Mouse (Mus musculus) ES-E14 (cell line): ENCODE measurements around the gene Ddah2. TPM values are rescaled to one million over a fixed set of nuclear protein-coding genes. Genes with fewer than 3 reads are reported as not detected.
A peak's percentile ranks its signal among the peaks of the same experiment; 100 is the strongest.

ENCODE experiments used
- DNase-seq: peaks from one replicate; pipeline ENCODE4 v3.0.0-alpha.2; 2013; ENCODE audit warnings: low read depth, low spot score
- H3K27ac ChIP-seq: 2 replicates; pipeline ENCODE4 v1.5.1; 2012; ENCODE audit warnings: low read depth, mild to moderate bottlenecking, low read length, moderate library complexity, mixed read lengths; ENCODE audit not compliant: poor library complexity, insufficient read depth, severe bottlenecking
- H3K36me3 ChIP-seq: 2 replicates; pipeline ENCODE4 v1.6.1; 2012; ENCODE audit warnings: mild to moderate bottlenecking, low read length, moderate library complexity, mixed read lengths; ENCODE audit not compliant: control insufficient read depth, poor library complexity, insufficient read depth, severe bottlenecking
- H3K4me1 ChIP-seq, 2 experiments: fragments of 150-350 bp in 1 of 2; sonication (generic) in 1 of 2; 2 replicates each; pipeline ENCODE4 v1.6.1; 2012; ENCODE audit warnings: low read length in 2 of 2, mild to moderate bottlenecking in 1 of 2, mixed read lengths in 1 of 2; ENCODE audit not compliant: control insufficient read depth in 2 of 2, insufficient read depth in 2 of 2, poor library complexity in 1 of 2
- H3K4me3 ChIP-seq, 2 experiments: fragments of 150-350 bp in 1 of 2; sonication (generic) in 1 of 2; 2 replicates each; pipeline ENCODE4 v1.5.1; 2012; ENCODE audit warnings: low read length in 2 of 2, low read depth in 1 of 2, mild to moderate bottlenecking in 1 of 2, mixed read lengths in 1 of 2; ENCODE audit not compliant: insufficient read depth in 1 of 2, poor library complexity in 1 of 2, severe bottlenecking in 1 of 2
- H3K9ac ChIP-seq: 2 replicates; pipeline ENCODE4 v1.6.1; 2012; ENCODE audit warnings: low read depth, mild to moderate bottlenecking, low read length, mixed read lengths; ENCODE audit not compliant: poor library complexity, insufficient read depth, severe bottlenecking
- H3K9me3 ChIP-seq: fragments of 150-350 bp; sonication (generic); 2 replicates; pipeline ENCODE4 v1.6.1; 2012; ENCODE audit warnings: low read depth, mild to moderate bottlenecking, low read length; ENCODE audit not compliant: control insufficient read depth, insufficient read depth
- CHD2 ChIP-seq: IDR thresholded peaks from 2 replicates; pipeline ENCODE4 v1.6.1; 2014; ENCODE audit warnings: mild to moderate bottlenecking, low read depth, low read length, inconsistent platforms
- HCFC1 ChIP-seq: IDR thresholded peaks from 2 replicates; pipeline ENCODE4 v1.6.1; 2012; ENCODE audit warnings: low read length, inconsistent platforms, borderline replicate concordance; ENCODE audit not compliant: insufficient read depth
- MAFK ChIP-seq: IDR thresholded peaks from 2 replicates; pipeline ENCODE4 v1.6.1; 2014; ENCODE audit warnings: mild to moderate bottlenecking, low read depth, low read length, inconsistent platforms; ENCODE audit not compliant: insufficient read depth
- ZC3H11A ChIP-seq: IDR thresholded peaks from 2 replicates; pipeline ENCODE4 v1.6.1; 2012; ENCODE audit warnings: low read depth, mild to moderate bottlenecking, inconsistent platforms, low read length, borderline replicate concordance
- ZNF384 ChIP-seq: IDR thresholded peaks from 2 replicates; pipeline ENCODE4 v1.6.1; 2012; ENCODE audit warnings: low read depth, low read length, inconsistent platforms
- in situ Hi-C, 2 experiments: fragments of 600-800 bp; cut with MboI; formaldehyde crosslinking; loops; one replicate each; pipeline ENCODE4 v1.15.1; 2025; ENCODE audit warnings: low sequenced_read_pairs in 2 of 2, inconsistent platforms in 1 of 2; ENCODE audit not compliant: unreplicated experiment in 2 of 2
- total RNA-seq: library from RNA; depleted of rRNA; stranded (reverse); fragments of 300-350 nt; gene quantifications from 2 replicates; pipeline ENCODE4 v1.2.3, GENCODE M21; 2012

The Ddah2 gene
- total RNA-seq, 1 experiment = 45.0 TPM

DNA sequence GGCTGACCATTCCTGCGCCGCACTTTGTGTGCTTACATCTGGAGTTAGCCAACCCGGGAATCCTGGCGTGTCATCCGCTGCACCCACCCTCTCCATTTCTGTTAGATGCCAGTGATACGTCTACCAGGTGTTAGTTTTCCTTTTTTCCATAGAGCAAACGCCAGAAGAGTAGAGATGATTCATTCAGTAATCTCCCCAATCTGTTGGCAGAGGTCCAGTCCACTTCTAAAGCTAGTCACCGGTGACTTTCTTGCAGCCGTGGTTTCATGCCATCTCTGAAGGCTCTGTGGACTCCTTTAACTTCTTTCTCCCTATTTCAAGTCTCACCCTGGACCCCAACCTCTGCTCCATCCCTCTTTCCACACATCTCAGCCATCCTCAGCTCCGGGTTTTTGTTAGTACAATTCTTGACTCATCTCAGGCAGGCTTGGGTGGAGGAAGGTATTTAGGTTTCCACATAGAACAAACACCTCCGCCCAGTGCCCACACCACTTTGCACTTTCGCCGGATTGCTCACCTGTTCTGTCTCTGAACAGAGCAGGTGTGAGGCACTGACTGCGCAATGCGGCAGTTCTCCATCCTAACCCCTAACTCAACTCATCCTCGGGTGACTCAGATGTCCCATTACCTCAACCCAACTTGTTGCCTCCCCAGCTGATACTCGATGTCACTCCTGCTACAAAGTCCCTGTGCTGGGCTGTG lies 9.5 kb downstream of the Ddah2 start:
- Histone ChIP-seq H3K4me3 (no peak overlapping the region), H3K36me3 (no peaks in the 10 kb centered on the region), H3K4me1 (peaks cover 8 to 23% of the 10 kb centered on the region in 2 experiments; a peak in 3 of 4 replicates), H3K9me3 (no peaks in the 10 kb centered on the region), H3K27ac (no peak overlapping the region), H3K9ac (no peak overlapping the region)
- in situ Hi-C loops = no loop called here
- TF ChIP-seq HCFC1 = no peak
- no peak for TF ChIP-seq ZNF384
- TF ChIP-seq ZC3H11A = no peak
- TF ChIP-seq CHD2 = no peak
- no peak for TF ChIP-seq MAFK
- DNase-seq = no peak

DNA sequence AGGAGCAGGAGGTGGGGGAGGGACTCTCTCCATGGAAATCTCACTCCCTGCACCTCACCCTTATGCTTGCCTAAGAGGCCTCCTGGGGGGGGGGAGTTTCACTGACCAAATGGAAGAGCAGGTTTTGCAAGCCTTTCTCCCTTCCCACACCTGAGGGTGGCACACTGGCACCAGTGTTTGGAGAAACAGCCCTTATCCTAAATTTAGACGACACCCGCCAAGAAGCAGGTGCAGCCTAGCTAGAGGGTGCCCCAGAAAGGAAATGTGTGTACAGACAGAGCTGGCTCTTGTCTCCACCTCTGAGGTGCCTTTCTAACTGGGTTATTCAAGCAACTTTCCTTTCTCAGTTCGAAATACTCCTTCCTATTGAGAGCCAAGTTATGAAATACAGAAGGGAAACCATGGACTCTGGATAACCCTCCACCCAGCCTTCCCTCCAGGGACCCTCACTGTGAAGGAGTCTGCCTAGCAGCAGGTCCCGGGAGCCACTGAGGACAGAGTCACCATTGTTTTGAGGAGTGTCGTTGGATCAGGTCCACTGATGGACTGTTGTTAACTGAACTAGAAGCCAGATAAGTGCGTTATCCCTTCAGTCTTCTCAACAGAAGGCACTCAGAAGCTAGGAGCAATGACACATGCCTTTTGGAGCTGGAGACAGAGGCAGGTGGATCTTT lies 11.9 kb downstream of the Ddah2 start:
- DNase-seq = no peak
- Histone ChIP-seq H3K36me3 (no peaks in the 10 kb centered on the region), H3K9me3 (no peaks in the 10 kb centered on the region), H3K4me1 (peaks cover 9 to 16% of the 10 kb centered on the region in 2 experiments; a peak in 3 of 4 replicates), H3K27ac (no peak overlapping the region), H3K4me3 (no peak overlapping the region), H3K9ac (no peak overlapping the region)
- in situ Hi-C loops = no loop called here
- no peak for TF ChIP-seq MAFK
- TF ChIP-seq HCFC1 = no peak
- no peak for TF ChIP-seq CHD2
- TF ChIP-seq ZNF384 = no peak
- TF ChIP-seq ZC3H11A = no peak

DNA sequence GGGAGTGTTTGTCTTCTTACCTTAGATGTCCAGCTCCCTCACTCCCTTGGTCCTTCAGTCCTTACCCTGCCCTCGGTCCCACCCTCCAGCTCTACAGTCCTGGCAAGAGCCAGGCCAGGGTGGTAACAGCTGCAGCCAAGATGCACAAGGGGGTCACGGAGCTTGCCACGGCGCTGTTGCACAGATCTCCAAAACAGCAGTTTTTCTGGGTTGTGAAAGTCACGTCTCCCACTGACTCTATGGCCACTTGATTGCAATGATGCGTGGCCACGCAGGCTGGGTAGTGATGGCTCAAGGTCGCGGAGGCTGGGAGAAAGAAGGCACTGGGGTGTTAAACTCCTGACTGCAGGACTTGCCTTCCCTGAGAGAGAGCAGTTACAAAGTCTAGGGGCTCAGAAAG lies 12.6 kb downstream of the Ddah2 start:
- no peak overlapping the region for H3K27ac ChIP-seq
- no peak overlapping the region for H3K4me3 ChIP-seq
- in situ Hi-C loops = no loop called here
- TF ChIP-seq MAFK = no peak
- H3K36me3 ChIP-seq = no peaks in the 10 kb centered on the region
- H3K4me1 ChIP-seq = peaks cover 11 to 13% of the 10 kb centered on the region in 2 experiments; a peak in 2 of 4 replicates
- H3K9me3 ChIP-seq = no peaks in the 10 kb centered on the region
- DNase-seq = no peak
- no peak overlapping the region for H3K9ac ChIP-seq

DNA sequence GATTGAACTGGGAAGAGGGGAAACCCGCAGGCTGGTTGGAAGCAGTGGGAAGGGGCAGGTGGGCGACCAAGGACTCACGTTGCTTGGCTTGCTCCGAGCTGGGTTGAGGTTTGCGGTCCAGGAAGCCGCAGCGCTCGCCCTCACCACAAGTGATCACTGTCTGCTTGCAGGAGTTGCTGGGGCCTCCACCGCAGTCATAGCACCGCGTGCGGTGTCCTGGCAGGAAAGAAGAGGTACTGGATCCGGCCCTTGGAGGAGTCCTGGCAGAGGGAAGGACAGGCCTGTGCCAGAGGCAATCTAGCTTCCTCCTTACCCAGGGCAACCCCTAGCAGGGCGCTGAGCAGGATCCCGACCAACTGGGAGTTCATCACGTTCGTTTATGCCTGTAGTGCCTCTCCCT lies 15.3 kb downstream of the Ddah2 start:
- in situ Hi-C loops = no loop called here
- peak overlapping the region; percentile 16 to 57 for H3K4me3 ChIP-seq
- H3K36me3 ChIP-seq = no peaks in the 10 kb centered on the region
- no peak overlapping the region for H3K27ac ChIP-seq
- peaks cover 16 to 20% of the 10 kb centered on the region in 2 experiments for H3K4me1 ChIP-seq
- H3K9ac ChIP-seq = peak overlapping the region; percentile 52
- TF ChIP-seq MAFK (no peak), CHD2 (no peak), HCFC1 (no peak), ZC3H11A (no peak)
- no peaks in the 10 kb centered on the region for H3K9me3 ChIP-seq
- DNase-seq = no peak
